Mouse (Mus musculus): ENCODE measurements around the gene Gipr.

DNA sequence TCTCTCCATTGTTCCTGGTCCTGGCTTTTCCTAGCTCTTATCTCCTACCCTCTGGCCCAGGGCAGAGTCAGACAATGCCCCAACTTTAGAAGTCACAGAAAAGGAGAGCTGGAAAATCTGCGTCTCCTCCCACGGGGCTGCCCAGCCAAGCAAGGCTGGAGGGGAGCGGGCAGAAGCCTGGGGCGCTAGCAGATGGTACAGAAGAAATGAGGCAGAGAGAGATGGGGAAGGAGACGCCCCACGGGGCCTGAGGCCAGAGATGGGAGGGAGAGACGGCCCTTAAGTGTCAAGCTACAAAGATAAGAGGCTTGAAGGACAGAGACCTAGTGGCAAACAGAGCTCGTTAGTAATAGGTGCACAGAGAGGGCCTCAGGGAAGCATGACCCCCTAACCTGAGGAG is 5.9 kb upstream of the Gipr start:
- TF ChIP-seq CTCF (IDR thresholded peaks at IDR 0.05; ENCODE audit: low read depth, low read length) (no peak), POLR2A (IDR thresholded peaks at IDR 0.05; ENCODE audit: extremely low read depth, insufficient read depth, low read length) (no peak)

Data from liver, adult 2 months (tissue).